Mouse (Mus musculus) T-helper 1 cell (primary cell): ENCODE data around the gene Ctxn1.

ENCODE experiments used
- in situ Hi-C: fragments of 300-600 bp; cut with MboI, MseI; formaldehyde crosslinking; loops from one replicate; pipeline ENCODE4 v1.15.1; 2025; ENCODE audit warnings: high pct_unique_total_duplicates

Gene Ctxn1

GRCm38 (mm10) chr8:4250306-4250970 is 8.6 kb downstream of the Ctxn1 start:
- in situ Hi-C loops = no loop called here

GRCm38 (mm10) chr8:4249213-4249612 is 9.9 kb downstream of the Ctxn1 start:
- in situ Hi-C loops = no loop called here

GRCm38 (mm10) chr8:4247951-4248540 is 11.0 kb downstream of the Ctxn1 start, which contains the start of gene Tgfbr3l:
Gene Tgfbr3l, plus strand, starts transcription at chr8:4248214.
- in situ Hi-C loops = no loop called here

- in situ Hi-C loops = no loop called here
Measured at GRCm38 (mm10) chr8:4247241-4247640, 11.8 kb downstream of the Ctxn1 start.

- in situ Hi-C loops = no loop called here
Measured at GRCm38 (mm10) chr8:4245737-4246136, 13.3 kb downstream of the Ctxn1 start.

- in situ Hi-C loops = no loop called here
Measured at GRCm38 (mm10) chr8:4245061-4245460, 14.0 kb downstream of the Ctxn1 start.

GRCm38 (mm10) chr8:4239193-4239890 is 19.7 kb downstream of the Ctxn1 start:
- in situ Hi-C loops = no loop called here

- in situ Hi-C loops = no loop called here
Measured at GRCm38 (mm10) chr8:4238434-4239192, 20.5 kb downstream of the Ctxn1 start, which contains the start of the genes Map2k7 and Gm49320. Gene Map2k7, plus strand, starts transcription at chr8:4238740. Gene Gm49320, plus strand, starts transcription at chr8:4238865.

- in situ Hi-C loops = no loop called here
Measured at GRCm38 (mm10) chr8:4237814-4238433, 21.1 kb downstream of the Ctxn1 start.

GRCm38 (mm10) chr8:4230612-4231351 is 28.3 kb downstream of the Ctxn1 start:
- in situ Hi-C loops = no loop called here

GRCm38 (mm10) chr8:4229784-4230183 is 29.3 kb downstream of the Ctxn1 start:
- in situ Hi-C loops = loop anchor here (10.0 kb wide), 1 partner anchor 605 kb away; the partner anchor contains the start of genes Pcp2, Pet100 and Xab2

- in situ Hi-C loops = loop anchor here (10.0 kb wide), 1 partner anchor 603 kb away; the partner anchor contains the start of genes Pcp2, Pet100 and Xab2
Measured at GRCm38 (mm10) chr8:4227919-4228318, 31.2 kb downstream of the Ctxn1 start.

GRCm38 (mm10) chr8:4226739-4227347 is 32.2 kb downstream of the Ctxn1 start, which contains the start of gene Lrrc8e:
Gene Lrrc8e, plus strand, starts transcription at chr8:4226827.
- in situ Hi-C loops = loop anchor here (10.0 kb wide), 1 partner anchor 602 kb away; the partner anchor contains the start of genes Pcp2, Pet100 and Xab2

GRCm38 (mm10) chr8:4226323-4226722 is 32.8 kb downstream of the Ctxn1 start:
- in situ Hi-C loops = loop anchor here (10.0 kb wide), 1 partner anchor 602 kb away; the partner anchor contains the start of genes Pcp2, Pet100 and Xab2

GRCm38 (mm10) chr8:4222059-4222458 is 37.0 kb downstream of the Ctxn1 start:
- in situ Hi-C loops = loop anchor here (10.0 kb wide), 1 partner anchor 597 kb away; the partner anchor contains the start of genes Pcp2, Pet100 and Xab2

- in situ Hi-C loops = loop anchor here (5.0 to 10.0 kb wide), 2 partner anchors 52 to 595 kb away; partner anchors contain the start of genes Evi5l, Pcp2, Pet100 and Xab2
Measured at GRCm38 (mm10) chr8:4219617-4220016, 39.5 kb downstream of the Ctxn1 start.

- in situ Hi-C loops = loop anchor here (5.0 kb wide), 1 partner anchor 50 kb away; the partner anchor contains the start of gene Evi5l
Measured at GRCm38 (mm10) chr8:4216791-4217621, 42.1 kb downstream of the Ctxn1 start, which contains the start of gene Prr36. Gene Prr36, minus strand, starts transcription at chr8:4217459.

GRCm38 (mm10) chr8:4216296-4216695 is 42.8 kb downstream of the Ctxn1 start:
- in situ Hi-C loops = loop anchor here (5.0 kb wide), 1 partner anchor 49 kb away; the partner anchor contains the start of gene Evi5l
